Mouse (Mus musculus): ENCODE data around the gene Ssbp3. TPM values are rescaled to one million over a fixed set of nuclear protein-coding genes. Genes with fewer than 3 reads are reported as not detected.

Gene Ssbp3
- total RNA-seq, 1 experiment, result 42.6 TPM

GRCm38 (mm10) chr4:106915265-106915664 lies 4.8 kb downstream of the Ssbp3 start:
- Histone ChIP-seq H3K4me1 (ENCODE audit: control insufficient read depth in 2 of 2, insufficient read depth in 2 of 2, low read length in 2 of 2, poor library complexity in 1 of 2) (peaks cover 0 to 10% of the 10 kb centered on the region in 2 experiments; a peak in 3 of 4 replicates), H3K9me3 (ENCODE audit: control insufficient read depth, insufficient read depth, low read depth, low read length) (no peaks in the 10 kb centered on the region), H3K36me3 (ENCODE audit: control insufficient read depth, insufficient read depth, low read length, poor library complexity, severe bottlenecking) (peaks cover 51% of the 10 kb centered on the region), H3K4me3 (ENCODE audit: insufficient read depth in 1 of 2, low read depth in 1 of 2, low read length in 2 of 2, poor library complexity in 1 of 2, severe bottlenecking in 1 of 2) (no peak overlapping the region), H3K9ac (ENCODE audit: insufficient read depth, low read depth, low read length, poor library complexity, severe bottlenecking) (no peak overlapping the region), H3K27ac (ENCODE audit: insufficient read depth, low read depth, low read length, poor library complexity, severe bottlenecking) (no peak overlapping the region)
- TF ChIP-seq HCFC1 (IDR thresholded peaks at IDR 0.05; ENCODE audit: borderline replicate concordance, insufficient read depth, low read length) (no peak), CHD2 (IDR thresholded peaks at IDR 0.05; ENCODE audit: low read depth, low read length) (no peak), ZC3H11A (IDR thresholded peaks at IDR 0.05; ENCODE audit: borderline replicate concordance, low read depth, low read length) (no peak), ZNF384 (IDR thresholded peaks at IDR 0.05; ENCODE audit: low read depth, low read length) (no peak), MAFK (IDR thresholded peaks at IDR 0.05; ENCODE audit: insufficient read depth, low read depth, low read length) (no peak)
- in situ Hi-C loops (cut with MboI; ENCODE audit: low sequenced_read_pairs in 2 of 2, unreplicated experiment in 2 of 2), result no loop called here
- no peak for DNase-seq (ENCODE audit: low read depth, low spot score)

DNA sequence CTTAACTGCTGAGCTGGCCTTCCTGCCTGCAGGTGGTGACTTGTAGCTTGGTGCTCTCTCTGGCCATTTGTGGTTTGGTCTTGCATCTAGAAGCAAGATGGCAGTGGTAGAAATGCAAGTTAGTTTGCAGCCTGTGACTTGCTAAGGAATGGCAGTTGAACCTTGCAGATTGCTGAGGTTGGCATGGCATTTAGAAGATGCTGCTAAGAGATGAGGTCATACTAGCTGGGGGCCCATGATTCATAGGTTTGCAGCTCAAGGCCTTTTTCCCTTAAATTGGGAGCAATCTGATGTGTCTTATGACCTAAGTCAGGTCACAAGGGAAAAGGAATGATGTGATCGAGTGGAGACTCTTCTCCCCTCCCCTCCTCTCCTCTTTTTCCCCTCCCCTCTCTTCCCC lies 7.8 kb downstream of the Ssbp3 start:
- no peak for DNase-seq (ENCODE audit: low read depth, low spot score)
- Histone ChIP-seq H3K4me3 (ENCODE audit: insufficient read depth in 1 of 2, low read depth in 1 of 2, low read length in 2 of 2, poor library complexity in 1 of 2, severe bottlenecking in 1 of 2) (no peak overlapping the region), H3K9ac (ENCODE audit: insufficient read depth, low read depth, low read length, poor library complexity, severe bottlenecking) (no peak overlapping the region), H3K36me3 (ENCODE audit: control insufficient read depth, insufficient read depth, low read length, poor library complexity, severe bottlenecking) (peaks cover 59% of the 10 kb centered on the region), H3K9me3 (ENCODE audit: control insufficient read depth, insufficient read depth, low read depth, low read length) (no peaks in the 10 kb centered on the region), H3K27ac (ENCODE audit: insufficient read depth, low read depth, low read length, poor library complexity, severe bottlenecking) (no peak overlapping the region), H3K4me1 (ENCODE audit: control insufficient read depth in 2 of 2, insufficient read depth in 2 of 2, low read length in 2 of 2, poor library complexity in 1 of 2) (peaks cover 0 to 13% of the 10 kb centered on the region in 2 experiments; a peak in 2 of 4 replicates)
- TF ChIP-seq MAFK (IDR thresholded peaks at IDR 0.05; ENCODE audit: insufficient read depth, low read depth, low read length) (no peak), HCFC1 (IDR thresholded peaks at IDR 0.05; ENCODE audit: borderline replicate concordance, insufficient read depth, low read length) (no peak), ZC3H11A (IDR thresholded peaks at IDR 0.05; ENCODE audit: borderline replicate concordance, low read depth, low read length) (no peak), CHD2 (IDR thresholded peaks at IDR 0.05; ENCODE audit: low read depth, low read length) (no peak), ZNF384 (IDR thresholded peaks at IDR 0.05; ENCODE audit: low read depth, low read length) (no peak)
- in situ Hi-C loops (cut with MboI; ENCODE audit: low sequenced_read_pairs in 2 of 2, unreplicated experiment in 2 of 2), result no loop called here

DNA sequence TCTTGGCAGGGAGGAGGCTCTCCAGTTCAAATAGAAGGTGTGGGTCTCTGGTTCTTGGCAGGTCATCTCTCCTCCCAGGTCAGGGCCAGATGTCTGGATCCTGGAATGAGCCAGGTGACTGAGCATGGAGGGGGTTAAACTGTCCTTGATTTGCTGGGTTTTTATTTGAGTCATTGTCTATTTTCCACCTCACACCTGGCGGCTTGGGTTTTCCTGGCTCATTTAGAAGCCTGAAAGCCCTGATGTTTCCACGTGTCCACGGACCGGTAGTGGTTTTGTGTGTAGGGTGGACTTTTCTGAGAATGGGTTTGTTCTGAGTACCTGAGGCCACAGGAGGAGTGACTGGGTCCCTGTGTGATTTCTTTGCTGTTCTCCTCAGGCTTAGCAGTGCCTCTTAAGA lies 9.6 kb downstream of the Ssbp3 start:
- no peaks in the 10 kb centered on the region for H3K9me3 ChIP-seq (ENCODE audit: control insufficient read depth, insufficient read depth, low read depth, low read length)
- peaks cover 0 to 16% of the 10 kb centered on the region in 2 experiments; a peak in 1 of 4 replicates for H3K4me1 ChIP-seq (ENCODE audit: control insufficient read depth in 2 of 2, insufficient read depth in 2 of 2, low read length in 2 of 2, poor library complexity in 1 of 2)
- DNase-seq (ENCODE audit: low read depth, low spot score), result no peak
- H3K4me3 ChIP-seq (ENCODE audit: insufficient read depth in 1 of 2, low read depth in 1 of 2, low read length in 2 of 2, poor library complexity in 1 of 2, severe bottlenecking in 1 of 2), result no peak overlapping the region
- H3K36me3 ChIP-seq (ENCODE audit: control insufficient read depth, insufficient read depth, low read length, poor library complexity, severe bottlenecking), result peaks cover 68% of the 10 kb centered on the region
- in situ Hi-C loops (cut with MboI; ENCODE audit: low sequenced_read_pairs in 2 of 2, unreplicated experiment in 2 of 2), result no loop called here
- TF ChIP-seq ZC3H11A (IDR thresholded peaks at IDR 0.05; ENCODE audit: borderline replicate concordance, low read depth, low read length), result no peak
- no peak for TF ChIP-seq MAFK (IDR thresholded peaks at IDR 0.05; ENCODE audit: insufficient read depth, low read depth, low read length)
- TF ChIP-seq ZNF384 (IDR thresholded peaks at IDR 0.05; ENCODE audit: low read depth, low read length), result no peak
- TF ChIP-seq HCFC1 (IDR thresholded peaks at IDR 0.05; ENCODE audit: borderline replicate concordance, insufficient read depth, low read length), result no peak
- no peak for TF ChIP-seq CHD2 (IDR thresholded peaks at IDR 0.05; ENCODE audit: low read depth, low read length)
- no peak overlapping the region for H3K27ac ChIP-seq (ENCODE audit: insufficient read depth, low read depth, low read length, poor library complexity, severe bottlenecking)
- no peak overlapping the region for H3K9ac ChIP-seq (ENCODE audit: insufficient read depth, low read depth, low read length, poor library complexity, severe bottlenecking)

DNA sequence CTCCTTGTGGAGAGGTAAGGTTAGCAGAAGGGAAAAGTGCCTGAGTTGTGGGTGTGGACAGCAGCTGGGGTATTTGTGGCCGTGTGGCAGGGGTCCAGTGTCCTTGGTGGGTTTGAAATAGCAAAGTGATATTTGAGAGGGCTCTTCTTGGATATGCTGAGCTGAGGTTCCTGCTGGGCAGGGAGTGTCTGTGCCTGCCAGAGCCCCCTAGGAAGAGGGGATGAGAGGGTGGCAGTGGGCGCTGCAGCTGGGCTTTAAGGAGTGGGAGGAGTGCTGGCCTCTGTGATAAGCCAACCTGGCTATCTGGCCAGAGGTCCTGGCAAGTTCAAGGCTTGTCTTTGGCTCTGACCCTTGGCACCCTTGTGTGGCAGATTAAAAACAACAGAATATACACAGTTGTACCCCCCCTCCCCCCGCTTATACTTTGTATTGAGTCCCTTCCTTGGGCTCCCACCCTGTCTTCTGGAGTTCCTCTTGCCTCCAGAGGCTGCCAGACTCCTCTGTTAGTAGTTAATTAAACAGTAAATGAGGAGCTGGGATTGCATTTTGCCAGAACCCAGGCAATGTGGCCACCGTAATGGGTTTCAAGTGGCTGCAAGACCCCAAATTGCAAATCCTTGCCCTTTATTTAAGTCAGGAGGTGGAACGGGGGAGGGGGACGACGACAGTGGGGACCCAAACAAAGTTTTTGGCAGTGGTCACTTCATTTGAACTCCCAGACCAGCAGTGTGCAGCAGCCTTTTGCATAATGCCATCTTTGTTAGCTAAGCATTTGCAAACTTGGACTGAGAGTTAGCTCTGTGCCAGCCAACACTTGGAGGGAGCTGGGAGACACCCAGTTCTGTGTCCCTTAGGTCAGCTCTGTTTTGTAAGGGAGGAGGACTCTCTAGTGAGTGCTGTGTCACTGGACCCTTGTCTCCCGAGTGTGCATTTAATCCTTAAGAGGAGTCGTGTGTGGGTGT lies 11.2 kb downstream of the Ssbp3 start:
- no peak for DNase-seq (ENCODE audit: low read depth, low spot score)
- TF ChIP-seq HCFC1 (IDR thresholded peaks at IDR 0.05; ENCODE audit: borderline replicate concordance, insufficient read depth, low read length) (no peak), MAFK (IDR thresholded peaks at IDR 0.05; ENCODE audit: insufficient read depth, low read depth, low read length) (no peak), ZC3H11A (IDR thresholded peaks at IDR 0.05; ENCODE audit: borderline replicate concordance, low read depth, low read length) (no peak), CHD2 (IDR thresholded peaks at IDR 0.05; ENCODE audit: low read depth, low read length) (no peak), ZNF384 (IDR thresholded peaks at IDR 0.05; ENCODE audit: low read depth, low read length) (no peak)
- Histone ChIP-seq H3K9me3 (ENCODE audit: control insufficient read depth, insufficient read depth, low read depth, low read length) (no peaks in the 10 kb centered on the region), H3K4me1 (ENCODE audit: control insufficient read depth in 2 of 2, insufficient read depth in 2 of 2, low read length in 2 of 2, poor library complexity in 1 of 2) (peaks cover 0 to 18% of the 10 kb centered on the region in 2 experiments; a peak in 1 of 4 replicates), H3K9ac (ENCODE audit: insufficient read depth, low read depth, low read length, poor library complexity, severe bottlenecking) (no peak overlapping the region), H3K4me3 (ENCODE audit: insufficient read depth in 1 of 2, low read depth in 1 of 2, low read length in 2 of 2, poor library complexity in 1 of 2, severe bottlenecking in 1 of 2) (no peak overlapping the region), H3K27ac (ENCODE audit: insufficient read depth, low read depth, low read length, poor library complexity, severe bottlenecking) (no peak overlapping the region), H3K36me3 (ENCODE audit: control insufficient read depth, insufficient read depth, low read length, poor library complexity, severe bottlenecking) (peaks cover 56% of the 10 kb centered on the region)
- in situ Hi-C loops (cut with MboI; ENCODE audit: low sequenced_read_pairs in 2 of 2, unreplicated experiment in 2 of 2), result no loop called here

All from ES-E14 (cell line).